Mouse (Mus musculus): ENCODE measurements around the gene Exosc6.

GRCm38 (mm10) chr8:111030045-111030444 is 26.1 kb upstream of the Exosc6 start:
- TF ChIP-seq CTCF (IDR thresholded peaks at IDR 0.05; ENCODE audit: borderline replicate concordance, insufficient read depth, low read length): no peak
- TF ChIP-seq POLR2A (IDR thresholded peaks at IDR 0.05; ENCODE audit: low read depth, low read length): no peak
